Mouse (Mus musculus) gastrocnemius, postnatal 25 days (tissue): ENCODE results near the gene Gm13539. TPM values are rescaled to one million over a fixed set of nuclear protein-coding genes. Genes with fewer than 3 reads are reported as not detected.

Experiments used
- DNase-seq: peaks from one replicate; pipeline ENCODE4 v3.0.0; 2022
- total RNA-seq, 2 experiments: library from RNA; stranded (reverse); gene quantifications; 1 replicate in 1 of 2; 2 replicates in 1 of 2; pipeline ENCODE4 v1.2.3; 2021

Gene Gm13539
- total RNA-seq, 2 experiments from 2014 or later = not detected

- DNase-seq = no peak
Measured at GRCm38 (mm10) chr2:25828344-25828947, 46.4 kb downstream of the Gm13539 start.

- DNase-seq = no peak
Measured at GRCm38 (mm10) chr2:25830786-25831185, 48.7 kb downstream of the Gm13539 start.

- no peak for DNase-seq
Measured at GRCm38 (mm10) chr2:25836291-25836690, 54.2 kb downstream of the Gm13539 start.

Other genes starting within 250 kb of the Gm13539 start
- 10 to 100 TPM; 10.5 to 10.9 TPM for gene Traf2, start 235.3 kb upstream of the Gm13539 start, total RNA-seq
- gene Edf1, start 224.4 kb upstream of the Gm13539 start, total RNA-seq = 100 to 1,000 TPM; 142 to 162 TPM
- 1 to 10 TPM; 1.7 to 3.2 TPM for gene Mamdc4, start 207.4 kb upstream of the Gm13539 start, total RNA-seq
- 10 to 100 TPM; 50.1 to 53.7 TPM for gene Phpt1, start 207.0 kb upstream of the Gm13539 start, total RNA-seq
- gene Ajm1, start 200.5 kb upstream of the Gm13539 start, total RNA-seq = not detected
- gene Rabl6, start 173.7 kb upstream of the Gm13539 start, total RNA-seq = 10 to 100 TPM; 63.5 to 67.8 TPM
- not detected for gene Ccdc183, start 164.6 kb upstream of the Gm13539 start, total RNA-seq
- gene Tmem141, start 160.3 kb upstream of the Gm13539 start, total RNA-seq = 10 to 100 TPM; 15.2 to 16.4 TPM
- 1 to 10 TPM; 3.9 to 8.5 TPM for gene Fcna, start 154.2 kb upstream of the Gm13539 start, total RNA-seq
- 10 to 100 TPM in 1 of 2 experiments, 1 to 10 TPM in 1; 5.7 to 20.3 TPM for gene Lcn8, start 129.1 kb upstream of the Gm13539 start, total RNA-seq
- gene Lcn5, start 124.3 kb upstream of the Gm13539 start, total RNA-seq = not detected
- not detected for gene Lcn6, start 105.5 kb upstream of the Gm13539 start, total RNA-seq
- not detected for gene Lcn10, start 99.5 kb upstream of the Gm13539 start, total RNA-seq
- gene Obp2a, start 82.2 kb upstream of the Gm13539 start, total RNA-seq = not detected
- gene Bmyc, start 75.5 kb upstream of the Gm13539 start, total RNA-seq = 10 to 100 TPM in 1 of 2 experiments, 1 to 10 TPM in 1; 8.4 to 11.2 TPM
- gene Obp2b, start 45.2 kb upstream of the Gm13539 start, total RNA-seq = not detected
- gene Lcn3, start 16.7 kb upstream of the Gm13539 start, total RNA-seq = not detected
- not detected for gene Lcn11, start 5.2 kb upstream of the Gm13539 start, total RNA-seq
- not detected for gene Glt6d1, start 33.6 kb downstream of the Gm13539 start, total RNA-seq
- gene Lcn9, start 40.9 kb downstream of the Gm13539 start, total RNA-seq = not detected
- gene Sohlh1, start 65.0 kb downstream of the Gm13539 start, total RNA-seq = not detected
- under 1 TPM in 1 of 2 experiments, not detected in 1; 0.27 TPM for gene Kcnt1, start 81.5 kb downstream of the Gm13539 start, total RNA-seq
- gene Camsap1, start 201.0 kb downstream of the Gm13539 start, total RNA-seq = 10 to 100 TPM; 25.7 to 42.1 TPM
- 100 to 1,000 TPM; 224 to 227 TPM for gene Ubac1, start 239.5 kb downstream of the Gm13539 start, total RNA-seq